Mouse (Mus musculus): ENCODE results near the gene Phox2a.

DNA sequence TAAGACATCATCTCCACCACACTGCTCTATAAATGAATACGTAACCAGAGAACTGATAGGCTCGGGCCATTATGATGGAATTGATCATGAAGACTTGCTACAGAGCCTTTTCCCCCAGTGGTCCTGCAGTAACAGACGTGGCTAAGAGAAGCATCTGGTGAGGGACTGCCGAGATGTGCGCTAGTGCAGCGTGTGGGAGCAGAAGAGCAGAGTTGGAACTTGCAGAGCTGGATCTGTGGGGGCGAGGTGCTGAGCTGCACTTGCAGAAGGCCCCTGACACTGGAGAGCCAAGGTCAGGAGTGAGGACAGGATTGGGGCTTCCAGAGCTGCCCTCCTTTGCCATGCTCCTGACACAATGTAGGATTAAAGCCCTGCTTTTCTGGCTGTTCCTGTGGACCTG is 48.1 kb upstream of the Phox2a start:
- TF ChIP-seq POLR2A (IDR thresholded peaks at IDR 0.05; ENCODE audit: control insufficient read depth, extremely low read depth, insufficient read depth, low read length, poor library complexity), result no peak
- TF ChIP-seq CTCF (IDR thresholded peaks at IDR 0.05; ENCODE audit: borderline replicate concordance, control insufficient read depth, extremely low read depth, insufficient read depth, low read length, poor library complexity), result no peak

All from thymus, adult 2 months (tissue).